Mouse (Mus musculus) cerebellum, adult 2 months (tissue): Measurements from ENCODE around the gene Rspry1.

ENCODE experiments used
- CTCF ChIP-seq: fragments of 200-500 bp; IDR thresholded peaks from 2 replicates; pipeline ENCODE4 v1.5.1; 2011; ENCODE audit warnings: low read depth, mild to moderate bottlenecking, control low read depth, low read length, moderate library complexity, borderline replicate concordance; ENCODE audit not compliant: insufficient read depth
- POLR2A ChIP-seq: fragments of 200-500 bp; IDR thresholded peaks from 2 replicates; pipeline ENCODE4 v1.6.1; 2011; ENCODE audit warnings: low read length, control low read depth, borderline replicate concordance; ENCODE audit not compliant: insufficient read depth

- TF ChIP-seq CTCF (no peak), POLR2A (no peak)
Measured at GRCm38 (mm10) chr8:94574159-94574907, 27.4 kb upstream of the Rspry1 start.
